Mouse (Mus musculus) megakaryocyte, adult 5-6 weeks (primary cell): ENCODE measurements at regions not wholly inside any gene's neighbourhood (a gene's known extent, or its start where the extent isn't known, plus 50 kb on each side); places are given as distances from the start of the nearest gene placed in this dataset.

ENCODE experiments used
- ATAC-seq: 2 replicates; pipeline ENCODE4 v1.8.0; 2016; ENCODE audit warnings: mild to moderate bottlenecking, inconsistent platforms; ENCODE audit not compliant: poor library complexity, severe bottlenecking

DNA sequence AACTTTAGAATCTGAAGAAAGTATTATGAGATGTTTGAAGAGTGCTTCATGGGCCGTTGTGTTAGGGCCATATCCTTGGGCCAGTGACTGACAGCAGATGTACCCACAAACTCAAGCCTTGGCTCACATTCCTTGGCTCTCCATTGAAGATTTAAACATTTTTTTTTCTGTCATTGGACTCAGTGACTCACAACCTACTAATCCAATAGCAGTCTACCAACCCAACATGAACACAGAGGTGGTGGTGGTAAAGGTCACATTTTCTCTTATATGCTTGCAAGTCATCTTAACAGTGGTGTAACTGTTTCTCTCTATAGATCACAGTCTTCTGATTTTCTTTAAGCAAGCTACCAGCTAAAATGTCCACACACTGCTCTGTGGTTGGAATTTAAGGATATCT lies 125.5 kb upstream of the Rarb start:
- no peak for ATAC-seq

DNA sequence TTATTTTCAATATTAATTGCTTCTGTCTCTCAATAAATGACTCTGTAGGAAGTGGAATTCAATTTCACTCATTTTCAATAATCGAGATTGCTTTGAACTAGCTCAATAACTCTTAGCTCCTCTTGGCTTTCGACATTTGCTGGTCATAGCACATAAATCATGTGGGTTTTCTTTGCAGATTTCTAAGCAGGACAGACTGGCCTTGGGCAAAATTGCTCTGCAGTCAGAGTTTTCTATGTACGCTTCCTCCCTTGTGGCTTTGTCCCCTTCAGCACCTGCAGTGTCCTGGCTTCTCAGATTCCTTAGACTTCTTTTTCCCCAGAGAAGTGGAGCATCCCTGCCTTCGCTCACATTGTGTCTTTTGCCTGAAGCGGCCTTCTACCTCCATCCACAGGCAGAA lies 124.6 kb upstream of the Rarb start:
- ATAC-seq: no peak

DNA sequence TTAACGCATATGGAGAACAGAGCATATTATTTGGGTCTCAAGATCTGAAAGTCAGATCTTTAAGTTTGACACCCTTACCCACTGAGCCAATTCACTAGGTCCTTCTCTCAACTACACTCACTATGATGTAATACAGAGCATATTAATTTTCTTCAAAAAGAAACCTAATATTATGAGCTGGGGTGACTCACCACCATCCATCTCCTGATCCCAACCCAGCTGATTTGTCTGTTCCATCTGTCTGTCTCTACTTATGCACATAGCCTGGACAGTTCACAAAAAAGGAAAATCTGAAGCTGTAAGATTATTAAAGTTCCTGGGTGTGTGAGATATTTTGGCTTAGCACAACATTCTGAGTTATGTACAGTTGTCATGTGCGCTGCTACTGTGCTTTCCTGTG lies 108.2 kb upstream of the Rarb start:
- ATAC-seq: no peak

DNA sequence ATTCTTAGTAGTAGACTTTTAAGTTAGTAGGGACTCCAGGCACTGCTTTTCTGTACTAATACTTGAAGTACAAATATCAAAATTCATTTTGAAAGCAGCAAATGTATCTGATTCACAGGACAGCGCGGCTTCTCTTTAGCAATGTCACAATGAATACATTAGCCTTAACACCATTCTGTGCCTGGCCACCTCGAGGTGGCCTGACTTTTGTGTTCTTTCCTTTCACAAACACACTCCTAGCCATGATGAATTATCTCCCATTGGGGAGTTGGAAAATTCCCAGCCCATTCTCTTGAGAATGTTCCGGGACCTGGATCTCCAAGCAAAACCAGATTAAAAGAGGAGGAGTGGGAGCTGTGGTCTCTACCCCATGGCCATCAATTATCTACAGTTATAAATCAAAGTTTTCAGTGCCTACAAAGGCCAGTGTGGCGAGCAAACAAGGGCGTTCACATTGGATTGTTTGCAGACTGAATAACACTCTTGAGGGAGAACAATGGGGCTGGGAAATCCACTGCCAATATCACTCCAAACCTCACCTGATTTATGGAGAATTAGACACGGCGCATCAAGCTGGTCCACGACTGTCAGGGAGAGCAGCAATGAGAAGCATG lies 82.7 kb upstream of the Rarb start:
- ATAC-seq: no peak

DNA sequence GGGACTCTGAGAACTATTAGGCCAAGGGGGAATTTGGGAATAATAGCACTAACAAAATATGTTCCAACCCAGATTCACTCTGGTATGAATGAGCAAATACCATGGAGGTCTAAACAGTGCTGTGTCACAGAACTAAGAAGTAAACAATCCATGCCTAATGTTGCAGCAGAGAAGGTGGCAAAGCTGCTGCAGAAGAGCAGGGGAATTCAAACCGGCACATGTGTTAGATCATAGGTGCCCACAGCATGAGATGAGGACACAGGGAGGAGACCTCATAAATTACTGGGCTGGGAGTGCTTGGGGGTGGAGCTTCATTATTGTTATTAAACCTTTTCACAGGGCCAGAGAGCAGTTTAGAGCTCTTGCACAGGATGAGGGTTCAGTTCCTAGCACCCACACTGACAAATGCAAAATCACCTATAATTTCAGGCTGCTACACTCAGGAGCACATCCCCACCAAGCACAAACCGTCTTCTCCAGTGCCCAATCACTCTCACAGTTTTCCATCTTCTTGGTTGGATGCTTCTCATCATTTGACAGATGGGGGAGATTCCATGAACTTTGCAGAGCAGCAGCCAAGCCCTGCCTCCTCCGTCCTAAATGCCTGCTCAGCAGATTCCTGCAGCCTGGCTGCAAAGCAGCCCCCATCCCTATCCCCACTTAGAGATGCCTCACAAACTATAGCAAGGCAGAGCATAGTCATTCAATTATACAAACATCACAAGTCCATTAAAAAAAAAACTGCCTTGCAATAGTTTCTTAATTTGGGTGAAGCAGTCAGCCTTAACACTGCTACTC lies 79.0 kb upstream of the Rarb start:
- ATAC-seq: no peak

DNA sequence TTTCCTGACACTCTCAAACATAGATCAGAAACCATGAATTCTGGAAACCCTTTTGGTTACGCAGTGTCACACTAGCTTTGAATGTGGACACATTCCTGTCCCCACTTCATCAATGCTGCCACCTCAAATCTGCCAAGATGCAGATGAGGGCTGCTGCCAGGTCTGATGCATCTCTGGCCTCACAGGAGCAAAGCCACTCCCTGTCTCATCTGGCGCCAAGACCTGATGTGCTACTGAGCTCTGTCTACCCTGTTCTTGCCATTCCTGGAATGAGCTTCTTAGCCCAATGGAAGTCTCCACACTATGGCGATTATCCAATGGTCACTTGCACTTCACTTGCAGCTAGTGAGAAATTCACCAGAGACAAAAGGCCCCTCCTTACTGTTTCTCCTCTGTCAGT lies 78.0 kb upstream of the Rarb start:
- no peak for ATAC-seq

DNA sequence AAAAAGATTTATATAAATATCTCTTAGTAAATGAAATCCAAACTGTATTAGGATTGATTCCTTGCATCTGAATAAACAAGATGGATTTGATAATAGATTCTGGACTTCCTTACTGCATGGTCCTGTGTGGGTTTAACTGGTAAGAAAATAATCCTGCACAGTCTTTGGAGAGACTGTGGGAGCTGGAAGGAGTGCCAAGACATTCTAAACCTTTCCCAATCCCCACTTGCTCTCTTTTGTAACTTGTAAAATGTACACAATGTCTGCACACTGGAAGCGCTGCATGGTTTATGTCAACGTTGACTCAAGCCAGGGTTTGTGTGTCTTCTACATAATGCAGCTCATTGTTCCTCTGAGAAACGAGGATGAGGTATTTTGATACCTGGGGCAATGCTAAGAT lies 62.3 kb upstream of the Rarb start:
- no peak for ATAC-seq

DNA sequence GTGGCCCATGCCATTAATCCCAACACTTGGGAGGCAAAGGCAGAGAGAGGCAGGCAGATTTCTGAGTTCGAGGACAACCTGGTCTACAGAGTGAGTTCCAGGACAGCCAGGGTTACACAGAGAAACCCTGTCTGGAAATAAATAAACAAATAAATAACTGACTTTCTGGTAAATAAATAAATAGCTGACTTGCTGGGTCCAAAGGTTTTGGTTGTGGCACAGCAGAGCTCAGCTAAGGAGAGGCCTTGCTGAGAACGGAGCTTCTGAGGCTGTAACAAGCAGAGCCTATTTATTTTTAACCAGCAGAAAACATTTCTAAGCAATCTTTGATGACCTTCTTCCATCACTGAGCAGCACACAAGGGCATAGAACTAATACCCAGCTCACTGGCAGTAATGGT lies 50.3 kb upstream of the Rarb start:
- no peak for ATAC-seq
